31 mouse cellular contexts compared by ENCODE assay signal in genomic region chr2:96949531-96949930, GRCm38 (mm10).
A peak's percentile ranks its signal among the peaks of the same experiment; 100 is the strongest.
DNase-seq lines count a peak whose midpoint lies in the region; ATAC-seq lines count a peak whose summit lies in the region.
"Had no signal": no experiment of that assay in that cellular context is flagged by ENCODE, and none has a peak within 500 bp of the region (broad histone marks: within the 10 kb centered on the region; RNA-seq: fewer than 3 reads in every experiment).

No protein-coding gene starts in this region.

- WGBS in forebrain, embryonic 16.5 days: 54% methylated on average over 3 of the region's 3 CpGs
- WGBS in forebrain, embryonic 11.5 days: 88% methylated on average over 3 of the region's 3 CpGs

- H3K36me3 ChIP-seq in forebrain, embryonic 16.5 days (ENCODE audit: control insufficient read depth, insufficient read depth): no peaks in the 10 kb centered on the region
- no peaks in the 10 kb centered on the region for H3K36me3 ChIP-seq in forebrain, embryonic 11.5 days (ENCODE audit: control insufficient read depth, insufficient read depth, low read length)
- H3K36me3 ChIP-seq: heart, embryonic 12.5 days; hindbrain, embryonic 13.5 days; limb, embryonic 13.5 days; lung, embryonic 15.5 days; midbrain, embryonic 10.5 days; neural tube, embryonic 12.5 days had no signal

- H3K27me3 ChIP-seq in forebrain, embryonic 16.5 days (replicated peaks; ENCODE audit: control insufficient read depth, insufficient read depth, low read length): no peaks in the 10 kb centered on the region
- H3K27me3 ChIP-seq in forebrain, embryonic 11.5 days (ENCODE audit: control insufficient read depth, insufficient read depth, low read length): no peaks in the 10 kb centered on the region
- H3K27me3 ChIP-seq: heart, embryonic 12.5 days; hindbrain, embryonic 13.5 days; limb, embryonic 13.5 days; lung, embryonic 15.5 days; neural tube, embryonic 12.5 days had no signal

- ATAC-seq in forebrain, embryonic 16.5 days: peak; percentile 61
- no peak for ATAC-seq in forebrain, embryonic 11.5 days (replicated peaks; ENCODE audit: low FRiP score)
- ATAC-seq: activated CD4-positive, CD25-positive, alpha-beta regulatory T cell, adult 4 months; forebrain, postnatal 0 days; inflammation-experienced regulatory T-cells, adult 6 months; midbrain, embryonic 16.5 days had no signal

- no peak overlapping the region for H3K27ac ChIP-seq in forebrain, embryonic 16.5 days (ENCODE audit: low read length)
- no peak overlapping the region for H3K27ac ChIP-seq in forebrain, embryonic 11.5 days (ENCODE audit: low read depth, low read length)
- H3K27ac ChIP-seq: hindbrain, embryonic 13.5 days; left cerebral cortex, adult 2 months; limb, embryonic 13.5 days; lung, embryonic 15.5 days; midbrain, embryonic 10.5 days; neural tube, embryonic 12.5 days had no signal

- no peak for DNase-seq in forebrain, embryonic 11.5 days (ENCODE audit: low spot score)
- DNase-seq in brain, adult 2 months (ENCODE audit: low read depth, low spot score): peak; percentile 76
- peak; percentile 26 for DNase-seq in cerebellum, adult 11-12 months
- peak; percentile 28 for DNase-seq in cerebellum, adult 9-11 months
- DNase-seq in gastrocnemius, postnatal 36 days: no peak
- no peak for DNase-seq in T-cell, adult 2 months (ENCODE audit: low spot score)
- DNase-seq in left cerebral cortex, postnatal 25 days (ENCODE audit: low spot score in 2 of 2): no peak
- DNase-seq: adrenal gland, adult 2 months; B cell, adult 2 months; forebrain, postnatal 0 days; gastrocnemius, postnatal 14 days; heart, adult 11 months; heart, postnatal 4 days; kidney, adult 11 months; kidney, postnatal 14 days; right cerebral cortex, adult 18-20 months; thymus, postnatal 4 days had no signal

- H3K9me3 ChIP-seq in forebrain, embryonic 16.5 days (ENCODE audit: control insufficient read depth, low read length): no peaks in the 10 kb centered on the region
- H3K9me3 ChIP-seq in forebrain, embryonic 11.5 days (ENCODE audit: control insufficient read depth, low read length): no peaks in the 10 kb centered on the region
- H3K9me3 ChIP-seq: heart, embryonic 12.5 days; hindbrain, embryonic 13.5 days; limb, embryonic 13.5 days; lung, embryonic 15.5 days; midbrain, embryonic 10.5 days; neural tube, embryonic 12.5 days had no signal

- no peak overlapping the region for H3K4me2 ChIP-seq in forebrain, embryonic 16.5 days (ENCODE audit: low read length)
- H3K4me2 ChIP-seq in forebrain, embryonic 11.5 days (ENCODE audit: low read depth, low read length, severe bottlenecking): no peak overlapping the region
- H3K4me2 ChIP-seq: heart, embryonic 12.5 days; hindbrain, embryonic 13.5 days; limb, embryonic 13.5 days; liver, embryonic 11.5 days; lung, embryonic 15.5 days; neural tube, embryonic 12.5 days had no signal

- intact Hi-C loops in gastrocnemius, postnatal 36 days (cut with DNase I): no loop called here
- intact Hi-C loops in left cerebral cortex, postnatal 25 days (cut with DNase I): loop anchor here (5.0 kb wide), 1 partner anchor 232 kb away; no protein-coding TSS in a partner anchor

- no peak overlapping the region for H3K9ac ChIP-seq in forebrain, embryonic 16.5 days (replicated peaks; ENCODE audit: low read depth, low read length)
- no peak overlapping the region for H3K9ac ChIP-seq in forebrain, embryonic 11.5 days (ENCODE audit: low read length)
- H3K9ac ChIP-seq: forebrain, postnatal 0 days; heart, embryonic 12.5 days; hindbrain, embryonic 13.5 days; limb, embryonic 13.5 days; lung, embryonic 15.5 days; neural tube, embryonic 12.5 days had no signal

- no peak overlapping the region for H3K4me3 ChIP-seq in forebrain, embryonic 16.5 days (replicated peaks; ENCODE audit: low read length)
- H3K4me3 ChIP-seq in forebrain, embryonic 11.5 days (ENCODE audit: low read depth, low read length): no peak overlapping the region
- H3K4me3 ChIP-seq: erythroblast, embryonic 14.5 days; heart, embryonic 12.5 days; hindbrain, embryonic 13.5 days; left cerebral cortex, adult 2 months; limb, embryonic 13.5 days; lung, embryonic 15.5 days; midbrain, embryonic 10.5 days; myocyte; neural tube, embryonic 12.5 days had no signal

- H3K4me1 ChIP-seq in forebrain, embryonic 16.5 days (replicated peaks; ENCODE audit: control insufficient read depth, insufficient read depth, low read length): no peaks in the 10 kb centered on the region
- no peaks in the 10 kb centered on the region for H3K4me1 ChIP-seq in forebrain, embryonic 11.5 days (replicated peaks; ENCODE audit: control insufficient read depth, insufficient read depth, low read length)
- H3K4me1 ChIP-seq: heart, embryonic 12.5 days; hindbrain, embryonic 13.5 days; limb, embryonic 13.5 days; lung, embryonic 15.5 days; midbrain, embryonic 10.5 days; neural tube, embryonic 12.5 days had no signal

Comparison
In these comparisons a context has a peak if more than half of its experiments do, and no peak if none do; other contexts are left out.
1. DNase-seq: peak in brain, adult 2 months (single experiment), cerebellum, adult 11-12 months (single experiment) and cerebellum, adult 9-11 months (single experiment); none in forebrain, embryonic 11.5 days (single experiment), gastrocnemius, postnatal 36 days (0 of 2), T-cell, adult 2 months (single experiment) and left cerebral cortex, postnatal 25 days (0 of 2).